Mouse (Mus musculus) brain, embryonic 18.5 days (tissue): ENCODE measurements around the gene Mrpl37.

Source experiments
- DNase-seq: peaks from one replicate; pipeline ENCODE4 v3.0.0-alpha.2; 2012; ENCODE audit warnings: low read depth, low spot score

Gene Mrpl37

GRCm38 (mm10) chr4:107019027-107019426 lies 47.6 kb downstream of the Mrpl37 start:
- no peak for DNase-seq

GRCm38 (mm10) chr4:107018521-107018920 lies 48.1 kb downstream of the Mrpl37 start:
- DNase-seq = no peak

GRCm38 (mm10) chr4:107017257-107017656 lies 49.4 kb downstream of the Mrpl37 start:
- DNase-seq = no peak

- no peak for DNase-seq
Measured at GRCm38 (mm10) chr4:107015971-107016511, 50.6 kb downstream of the Mrpl37 start.

- DNase-seq = no peak
Measured at GRCm38 (mm10) chr4:107013817-107014260, 52.8 kb downstream of the Mrpl37 start.

- DNase-seq = no peak
Measured at GRCm38 (mm10) chr4:107013119-107013816, 53.4 kb downstream of the Mrpl37 start.

- no peak for DNase-seq
Measured at GRCm38 (mm10) chr4:107012574-107012973, 54.1 kb downstream of the Mrpl37 start.

- DNase-seq = no peak
Measured at GRCm38 (mm10) chr4:107012005-107012478, 54.6 kb downstream of the Mrpl37 start.

- DNase-seq = no peak
Measured at GRCm38 (mm10) chr4:107011325-107012004, 55.2 kb downstream of the Mrpl37 start.

- DNase-seq = no peak
Measured at GRCm38 (mm10) chr4:107009548-107009947, 57.1 kb downstream of the Mrpl37 start.

- no peak for DNase-seq
Measured at GRCm38 (mm10) chr4:107008161-107008560, 58.5 kb downstream of the Mrpl37 start.

- DNase-seq = no peak
Measured at GRCm38 (mm10) chr4:107007359-107007758, 59.3 kb downstream of the Mrpl37 start.

- no peak for DNase-seq
Measured at GRCm38 (mm10) chr4:107006807-107007206, 59.9 kb downstream of the Mrpl37 start.

GRCm38 (mm10) chr4:107006229-107006628 lies 60.4 kb downstream of the Mrpl37 start:
- no peak for DNase-seq
